Mouse (Mus musculus) right cerebral cortex, postnatal 10 days (tissue): ENCODE results near the gene Myl7.
A peak's percentile ranks its signal among the peaks of the same experiment; 100 is the strongest.

Experiments used
- DNase-seq, 2 experiments: peaks; one replicate each; pipeline ENCODE4 v3.0.0; 2021; ENCODE audit warnings: low spot score in 2 of 2

The Myl7 gene

GRCm38 (mm10) chr11:5867196-5867595 lies 31.4 kb downstream of the Myl7 start:
- no peak for DNase-seq

GRCm38 (mm10) chr11:5862394-5863105 lies 36.0 kb downstream of the Myl7 start:
- no peak for DNase-seq

- DNase-seq = no peak
Measured at GRCm38 (mm10) chr11:5861678-5862393, 36.7 kb downstream of the Myl7 start, which contains the start of gene Aebp1. Gene Aebp1 (plus strand): TSS chr11:5861947.

- DNase-seq = no peak
Measured at GRCm38 (mm10) chr11:5860639-5861038, 37.9 kb downstream of the Myl7 start.

GRCm38 (mm10) chr11:5859883-5860550 lies 38.6 kb downstream of the Myl7 start:
- DNase-seq = no peak

- DNase-seq = no peak
Measured at GRCm38 (mm10) chr11:5858723-5859122, 39.9 kb downstream of the Myl7 start.

- no peak for DNase-seq
Measured at GRCm38 (mm10) chr11:5856479-5857130, 42.0 kb downstream of the Myl7 start.

GRCm38 (mm10) chr11:5855902-5856301 lies 42.7 kb downstream of the Myl7 start:
- DNase-seq = peak; percentile 66 to 67

GRCm38 (mm10) chr11:5855481-5855880 lies 43.1 kb downstream of the Myl7 start:
- DNase-seq = no peak

- DNase-seq = no peak
Measured at GRCm38 (mm10) chr11:5852314-5852713, 46.3 kb downstream of the Myl7 start.

GRCm38 (mm10) chr11:5851021-5851736 lies 47.4 kb downstream of the Myl7 start:
- DNase-seq = no peak

GRCm38 (mm10) chr11:5850452-5850851 lies 48.1 kb downstream of the Myl7 start:
- DNase-seq = no peak

- no peak for DNase-seq
Measured at GRCm38 (mm10) chr11:5849316-5849715, 49.3 kb downstream of the Myl7 start.

- DNase-seq = peak; percentile 76 to 87
Measured at GRCm38 (mm10) chr11:5848741-5849140, 49.8 kb downstream of the Myl7 start.

- no peak for DNase-seq
Measured at GRCm38 (mm10) chr11:5846639-5847345, 51.8 kb downstream of the Myl7 start.
